In the genomic region with DNA sequence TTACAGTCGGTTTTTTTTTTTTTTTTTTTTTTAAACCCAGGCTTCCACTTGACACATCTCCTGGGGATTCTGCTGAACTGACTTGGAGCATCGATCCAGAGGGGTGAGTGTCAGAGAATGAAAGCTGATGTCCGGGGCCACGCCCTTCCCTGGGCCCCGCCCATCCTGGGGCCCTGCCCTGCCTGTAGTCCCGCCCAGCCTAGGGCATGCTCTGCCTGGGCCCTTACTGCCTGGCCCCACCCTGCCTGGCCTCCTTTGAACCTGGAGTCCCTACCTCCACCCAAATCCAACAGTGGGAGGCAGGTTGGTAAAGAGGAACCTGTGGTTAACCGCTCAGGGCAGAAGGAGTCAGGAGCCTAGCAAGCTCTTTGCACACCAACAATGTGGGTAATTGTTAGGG, we compare ENCODE assay signal across 19 mouse cellular contexts.
"Had no signal": no experiment of that assay in that cellular context is flagged by ENCODE, and none has a peak within 500 bp of the region (broad histone marks: within the 10 kb centered on the region; RNA-seq: fewer than 3 reads in every experiment).

No protein-coding gene starts in this region.

- H3K4me2 ChIP-seq: limb, embryonic 15.5 days; liver, embryonic 11.5 days; lung, embryonic 14.5 days; midbrain, embryonic 12.5 days; midbrain, embryonic 15.5 days; neural tube, embryonic 12.5 days had no signal

- H3K36me3 ChIP-seq: limb, embryonic 15.5 days; midbrain, embryonic 12.5 days; midbrain, embryonic 15.5 days; neural tube, embryonic 12.5 days had no signal

- H3K9ac ChIP-seq: limb, embryonic 15.5 days; liver, embryonic 14.5 days; liver, postnatal 0 days; lung, embryonic 14.5 days; midbrain, embryonic 12.5 days; midbrain, embryonic 15.5 days; neural tube, embryonic 12.5 days had no signal

- H3K27ac ChIP-seq: limb, embryonic 15.5 days; liver, embryonic 14.5 days; macrophage; midbrain, embryonic 12.5 days; midbrain, embryonic 15.5 days; neural tube, embryonic 12.5 days; stomach, postnatal 0 days had no signal

- H3K4me3 ChIP-seq: limb, embryonic 15.5 days; midbrain, embryonic 12.5 days; midbrain, embryonic 15.5 days; neural tube, embryonic 12.5 days had no signal

- ATAC-seq: liver, postnatal 0 days; lung, postnatal 0 days; midbrain, embryonic 15.5 days had no signal

- H3K27me3 ChIP-seq: limb, embryonic 15.5 days; midbrain, embryonic 12.5 days; midbrain, embryonic 15.5 days; neural tube, embryonic 12.5 days had no signal

- H3K4me1 ChIP-seq: midbrain, embryonic 12.5 days; midbrain, embryonic 15.5 days; neural tube, embryonic 12.5 days had no signal

- H3K9me3 ChIP-seq: limb, embryonic 15.5 days; midbrain, embryonic 12.5 days; midbrain, embryonic 15.5 days had no signal

- DNase-seq: kidney, adult 18-20 months; kidney, adult 9 months; kidney, postnatal 14 days; kidney, postnatal 4 days; liver, postnatal 0 days; lung, embryonic 14.5 days; right cerebral cortex, adult 18-20 months; right cerebral cortex, postnatal 14 days; right cerebral cortex, postnatal 4 days; thymus, postnatal 25 days had no signal
